Mouse (Mus musculus) splenic B cell, adult 2 months (primary cell): ENCODE measurements around the gene Zfp36l3.
"Not testable (repeated sequence)": the region's sequence is repeated elsewhere in the genome, so short reads cannot be mapped to it uniquely, and the experiment has no call there.

Source experiments
- DNase-seq: peaks from one replicate; pipeline ENCODE4 v3.0.0-alpha.2; 2011; ENCODE audit warnings: low read depth, low spot score
- H3K27me3 ChIP-seq: 2 replicates; pipeline ENCODE4 v1.6.1; 2012; ENCODE audit warnings: mild to moderate bottlenecking, low read length, moderate library complexity, mixed read lengths; ENCODE audit not compliant: control insufficient read depth, poor library complexity, insufficient read depth, severe bottlenecking
- H3K36me3 ChIP-seq: 2 replicates; pipeline ENCODE4 v1.6.1; 2012; ENCODE audit warnings: mild to moderate bottlenecking, low read length, moderate library complexity, mixed read lengths; ENCODE audit not compliant: control insufficient read depth, poor library complexity, insufficient read depth, severe bottlenecking

Zfp36l3 gene

DNA sequence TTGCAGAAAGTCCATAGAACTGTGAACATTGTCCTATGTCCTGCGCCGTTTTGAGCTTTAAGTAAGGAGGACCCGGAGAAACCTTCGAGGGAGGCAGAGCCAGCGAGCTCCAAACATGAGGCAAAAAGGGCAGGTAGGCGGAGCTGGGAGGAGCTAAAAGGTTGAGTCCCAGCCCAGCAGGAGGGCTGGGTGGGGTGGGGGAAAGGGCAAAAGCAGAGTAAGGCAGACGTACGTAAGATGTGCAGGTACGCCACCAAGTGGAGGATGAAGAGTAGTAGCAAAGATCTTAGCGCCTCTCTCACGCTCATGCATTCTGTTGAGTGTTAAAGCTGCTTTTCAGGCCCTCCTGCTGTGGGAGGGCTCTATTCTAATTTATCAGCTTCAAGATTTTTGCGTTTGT lies at the start of gene Zfp36l3:
Gene Zfp36l3 (minus strand): TSS at position 119 of the 400 bp plus-strand sequence.
- DNase-seq, result no peak
- no peaks in the 10 kb centered on the region for H3K27me3 ChIP-seq
- no peaks in the 10 kb centered on the region for H3K36me3 ChIP-seq

DNA sequence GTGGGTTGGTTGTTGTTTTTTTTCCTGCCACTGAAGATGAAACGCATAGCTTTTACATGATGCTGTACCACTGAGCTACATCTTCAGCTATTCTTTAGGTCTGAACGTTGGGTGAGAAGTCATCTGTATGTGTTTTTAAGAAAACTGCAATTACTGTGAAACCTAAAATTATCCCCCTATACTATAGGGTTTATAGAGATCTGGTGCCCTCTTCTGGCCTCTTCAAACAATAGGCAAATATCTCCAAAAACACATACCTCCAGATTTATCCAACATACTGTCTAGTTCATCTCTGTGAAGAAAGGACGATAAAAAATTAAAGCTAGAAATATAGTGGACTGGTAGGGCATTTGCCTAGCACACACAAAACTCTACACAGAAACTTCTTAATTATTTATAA lies 22.9 kb upstream of the Zfp36l3 start:
- no peaks in the 10 kb centered on the region for H3K27me3 ChIP-seq
- no peaks in the 10 kb centered on the region for H3K36me3 ChIP-seq
- no peak for DNase-seq

DNA sequence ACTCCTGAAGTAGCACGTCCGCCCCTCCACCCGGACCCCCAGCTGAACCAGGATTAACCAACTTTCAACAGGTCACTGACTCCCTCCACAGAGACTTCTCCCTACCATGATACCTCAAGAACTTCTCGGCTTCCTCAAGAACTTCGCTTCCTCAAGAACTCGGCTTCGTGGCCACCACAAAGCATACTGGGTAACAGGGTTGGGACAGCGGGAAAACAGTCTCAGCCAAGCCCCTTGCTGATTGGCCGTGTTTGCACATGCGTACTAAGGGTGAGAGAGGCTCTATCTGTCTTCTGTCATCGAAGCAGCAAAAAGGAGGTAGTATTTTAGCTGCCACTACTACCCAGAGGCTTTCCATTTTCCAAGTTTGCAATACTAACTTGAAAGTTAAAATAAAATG lies 21.3 kb upstream of the Zfp36l3 start, which contains the start of gene Xlr:
Gene Xlr (minus strand): TSS at position 188 of the 400 bp plus-strand sequence.
- not testable (repeated sequence) for DNase-seq, H3K36me3 ChIP-seq, H3K27me3 ChIP-seq

DNA sequence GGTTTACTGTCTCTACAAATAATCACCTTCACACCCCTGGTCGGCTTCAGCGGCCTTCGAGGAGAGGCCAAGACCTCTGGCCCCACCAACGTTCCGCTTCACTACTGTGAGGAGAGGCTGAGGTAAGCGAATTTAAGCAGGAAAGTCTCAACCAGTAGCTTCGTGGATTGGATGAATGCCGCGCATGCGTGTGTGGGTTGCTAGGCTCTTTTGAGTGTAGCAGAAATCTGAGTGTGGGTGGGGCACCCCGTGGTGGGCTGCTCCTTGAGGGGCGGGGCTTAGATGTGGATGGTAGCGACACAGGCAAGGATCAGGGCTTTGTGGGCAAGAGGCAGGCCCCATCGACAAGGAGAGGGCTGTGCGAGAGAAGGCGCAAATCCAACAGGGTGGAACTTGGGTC lies 18.5 kb downstream of the Zfp36l3 start, which contains the start of gene 1700013H16Rik:
Gene 1700013H16Rik (minus strand): TSS at position 96 of the 400 bp plus-strand sequence.
- H3K27me3 ChIP-seq, result no peaks in the 10 kb centered on the region
- no peak for DNase-seq
- no peaks in the 10 kb centered on the region for H3K36me3 ChIP-seq

DNA sequence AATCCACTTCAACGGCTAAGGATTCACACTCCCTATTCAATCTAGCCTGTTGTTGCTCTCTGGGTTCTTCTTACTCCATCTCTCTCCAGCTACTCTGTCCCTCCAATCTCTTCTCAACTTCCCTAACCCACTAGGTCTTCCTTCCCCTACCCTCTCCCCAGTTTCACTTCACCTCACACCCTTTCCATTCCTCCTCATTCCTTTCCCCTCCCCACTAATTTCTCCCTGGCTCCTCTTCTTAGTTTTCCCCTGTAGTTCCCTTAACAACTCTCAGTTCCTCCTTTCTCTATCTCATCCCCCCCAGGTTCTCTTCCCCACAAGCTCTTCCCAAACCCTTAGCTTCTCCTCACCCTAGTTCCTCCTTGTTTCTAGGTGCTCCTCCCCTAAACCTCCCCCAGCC lies 23.3 kb downstream of the Zfp36l3 start:
- Histone ChIP-seq H3K27me3 (no peaks in the 10 kb centered on the region), H3K36me3 (no peaks in the 10 kb centered on the region)
- DNase-seq, result no peak

DNA sequence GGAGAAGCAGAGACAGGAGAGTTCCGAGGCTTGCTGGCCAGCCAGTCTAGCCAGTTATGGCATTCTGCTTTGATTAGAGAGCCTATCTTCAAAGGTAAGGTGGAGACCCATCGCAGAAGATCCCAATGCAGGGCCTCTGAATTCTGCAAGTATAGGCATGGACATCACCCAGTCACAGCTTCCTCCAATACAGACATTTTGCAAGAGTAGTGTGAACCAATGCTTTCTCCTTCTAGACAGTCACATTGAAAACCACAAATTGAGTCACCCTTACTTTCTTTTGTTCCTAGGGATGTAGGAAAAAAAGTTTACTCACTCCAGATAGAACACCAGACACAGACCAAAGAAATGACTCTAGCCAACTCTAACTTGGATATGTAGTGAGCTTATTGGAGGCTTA lies 47.2 kb downstream of the Zfp36l3 start:
- no peaks in the 10 kb centered on the region for H3K27me3 ChIP-seq
- H3K36me3 ChIP-seq, result no peaks in the 10 kb centered on the region
- DNase-seq, result no peak

DNA sequence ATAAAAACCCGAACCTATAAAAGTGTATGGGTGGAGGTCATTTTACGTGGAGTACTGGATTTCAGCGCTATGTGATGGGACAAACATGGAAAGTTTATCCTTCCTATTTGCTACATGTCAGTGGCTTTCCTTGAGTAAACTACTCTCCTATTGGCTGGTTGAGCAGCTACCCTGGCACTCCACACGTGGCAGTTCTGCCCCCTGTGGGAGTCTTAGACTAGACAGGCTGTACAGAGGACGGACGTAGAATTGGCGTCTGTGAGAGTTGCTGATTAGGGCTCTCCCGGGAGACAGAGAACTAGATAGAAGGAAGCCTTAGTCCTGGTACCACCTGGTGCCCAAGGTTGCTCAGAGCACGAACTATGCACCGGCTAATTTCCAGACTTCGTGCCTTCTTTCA lies 51.6 kb downstream of the Zfp36l3 start, which contains the start of gene 4930502E18Rik:
Gene 4930502E18Rik (plus strand): TSS at position 231 of the 400 bp plus-strand sequence.
- no peaks in the 10 kb centered on the region for H3K27me3 ChIP-seq
- H3K36me3 ChIP-seq, result no peaks in the 10 kb centered on the region

More for the DNA sequence above, 51.6 kb downstream of the Zfp36l3 start, which contains the start of gene 4930502E18Rik:
- DNase-seq, result no peak
